ENCODE assay signal across 8 mouse cellular contexts in the genomic region with DNA sequence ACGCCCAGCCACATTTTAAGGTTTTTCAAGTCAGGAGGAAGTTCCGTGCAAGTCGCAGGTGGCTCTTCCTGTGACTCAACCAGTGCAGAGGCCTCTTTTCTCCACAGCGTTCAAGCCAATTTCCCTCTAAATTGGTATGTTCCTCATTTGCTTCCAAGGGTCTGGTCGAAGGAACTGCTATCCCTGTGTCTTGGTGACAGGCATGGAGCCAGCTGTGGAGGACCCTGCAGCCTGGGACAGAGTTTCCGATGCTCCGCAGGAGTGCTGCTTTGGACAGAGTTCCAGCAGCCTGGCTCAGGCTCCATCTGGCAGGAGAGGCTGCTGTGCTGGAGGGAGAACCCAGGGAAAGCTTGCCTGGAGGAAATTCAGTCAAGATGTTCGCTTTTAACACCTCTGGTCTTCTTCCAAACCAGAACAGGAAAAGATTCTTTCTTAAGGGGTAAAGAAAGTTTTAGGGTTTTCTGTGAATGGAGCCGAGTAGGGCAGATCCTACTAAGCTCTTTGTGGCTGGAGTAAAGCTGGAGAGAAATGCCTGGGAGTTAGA. TPM values are rescaled to one million over a fixed set of nuclear protein-coding genes. Genes with fewer than 3 reads are reported as not detected.
DNase-seq lines count a peak whose midpoint lies in the region; ATAC-seq lines count a peak whose summit lies in the region.

No protein-coding gene starts in this region.

- peak; percentile 3 for DNase-seq in cerebellum, adult 11 months
- DNase-seq in urinary bladder, postnatal 14 days (ENCODE audit: low spot score), result peak; percentile 63
- DNase-seq in urinary bladder, postnatal 10 days (ENCODE audit: low spot score), result no peak
- DNase-seq in heart, postnatal 14 days, result peak; percentile 66 to 77
- peak; percentile 40 to 55 for DNase-seq in lung, postnatal 4 days

- ATAC-seq in cerebellum, adult (ENCODE audit: insufficient number of reproducible peaks, low FRiP score, low TSS enrichment), result no peak
- no peak for ATAC-seq in CD4-positive, CD25-positive, alpha-beta regulatory T cell, adult 4 months
- no peak for ATAC-seq in activated CD4-positive, CD25-positive, alpha-beta regulatory T cell, adult 4 months

- intact Hi-C loops in heart, postnatal 14 days (cut with DNase I), result no loop called here

RNA-seq across cellular contexts. Expression of a gene that starts 27.1 kb away (rescaled TPM):
- 10 to 100 TPM; 11.8 to 12.4 TPM for total RNA-seq in heart, postnatal 14 days (2021)
- polyA plus RNA-seq in CD4-positive, CD25-positive, alpha-beta regulatory T cell, adult 4 months (2017; shearing (Covaris generic)), result under 1 TPM; 0.12 to 0.85 TPM
- under 1 TPM; 0.34 to 0.52 TPM for polyA plus RNA-seq in activated CD4-positive, CD25-positive, alpha-beta regulatory T cell, adult 4 months (2017; shearing (Covaris generic))
